Mouse (Mus musculus) left cerebral cortex, adult 18-20 months (tissue): ENCODE measurements around the gene Dbndd2. TPM values are rescaled to one million over a fixed set of nuclear protein-coding genes. Genes with fewer than 3 reads are reported as not detected.
A peak's percentile ranks its signal among the peaks of the same experiment; 100 is the strongest.

Experiments
- DNase-seq, 2 experiments: peaks; one replicate each; pipeline ENCODE4 v3.0.0; 2021 to 2022; ENCODE audit warnings: low spot score in 2 of 2, mixed read lengths in 1 of 2
- long read RNA-seq, 2 experiments: library from polyadenylated mRNA; stranded (forward); transcript quantifications; one replicate each; pipeline ENCODE4 v2.0.0; 2021
- total RNA-seq, 2 experiments: library from RNA; stranded (reverse); gene quantifications; 2 replicates each; pipeline ENCODE4 v1.2.3; 2021

Gene Dbndd2
- 100 to 1,000 TPM; 108 to 126 TPM for total RNA-seq
- long read RNA-seq, experiment 1, transcript Dbndd2-203 (4 exons, 3,597 nt) = minor isoform, 8 of 148 reads
- long read RNA-seq, experiment 1, transcript Dbndd2-202 (4 exons, 1,658 nt) = major isoform, 107 of 148 reads
- long read RNA-seq, experiment 1, transcript Dbndd2-201 (3 exons, 1,338 nt) = minor isoform, 23 of 148 reads
- long read RNA-seq, experiment 1, partial matches to known transcripts = 4 of 148 reads
- long read RNA-seq, experiment 1, other reads (novel, unspliced or antisense) = 4 of 148 reads
- long read RNA-seq, experiment 2, transcript Dbndd2-203 (4 exons, 3,597 nt) = minor isoform, 9 of 90 reads
- long read RNA-seq, experiment 2, transcript Dbndd2-202 (4 exons, 1,658 nt) = major isoform, 65 of 90 reads
- long read RNA-seq, experiment 2, transcript Dbndd2-201 (3 exons, 1,338 nt) = minor isoform, 10 of 90 reads
- long read RNA-seq, experiment 2, partial matches to known transcripts = 2 of 90 reads
- long read RNA-seq, experiment 2, other reads (novel, unspliced or antisense) = 3 of 90 reads

DNA sequence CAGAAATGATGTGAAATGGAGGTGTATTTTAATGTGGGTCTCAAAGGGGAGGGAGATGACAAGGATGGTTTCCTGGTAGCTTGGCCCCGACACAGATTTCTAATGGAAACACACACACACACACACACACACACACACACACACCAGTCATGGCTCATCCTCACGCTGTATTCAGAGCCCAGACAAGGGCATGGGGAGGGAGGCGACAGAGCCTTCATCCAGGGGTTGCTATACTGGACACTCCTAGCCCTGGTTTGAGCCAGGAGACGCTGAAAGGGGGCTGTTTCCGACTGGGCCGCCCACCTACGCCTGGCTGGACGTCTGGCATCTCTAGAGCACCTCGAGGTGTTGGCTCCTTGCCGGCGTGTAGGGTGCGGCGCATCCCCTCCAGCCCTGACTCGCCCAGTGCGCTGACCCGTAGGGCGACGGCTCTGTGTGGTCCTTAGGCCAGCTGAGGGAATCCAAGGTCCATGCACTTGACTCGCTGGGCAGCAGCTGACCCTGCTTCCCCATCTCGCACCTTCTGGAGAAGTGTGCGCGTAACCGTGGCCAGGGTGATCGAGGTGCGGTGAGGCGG, at the start of gene Dbndd2:
Dbndd2 (plus strand) TSS at position 426 of the 577 bp plus-strand sequence.
- peak in 1 of 2 experiments; percentile 25 for DNase-seq

DNA sequence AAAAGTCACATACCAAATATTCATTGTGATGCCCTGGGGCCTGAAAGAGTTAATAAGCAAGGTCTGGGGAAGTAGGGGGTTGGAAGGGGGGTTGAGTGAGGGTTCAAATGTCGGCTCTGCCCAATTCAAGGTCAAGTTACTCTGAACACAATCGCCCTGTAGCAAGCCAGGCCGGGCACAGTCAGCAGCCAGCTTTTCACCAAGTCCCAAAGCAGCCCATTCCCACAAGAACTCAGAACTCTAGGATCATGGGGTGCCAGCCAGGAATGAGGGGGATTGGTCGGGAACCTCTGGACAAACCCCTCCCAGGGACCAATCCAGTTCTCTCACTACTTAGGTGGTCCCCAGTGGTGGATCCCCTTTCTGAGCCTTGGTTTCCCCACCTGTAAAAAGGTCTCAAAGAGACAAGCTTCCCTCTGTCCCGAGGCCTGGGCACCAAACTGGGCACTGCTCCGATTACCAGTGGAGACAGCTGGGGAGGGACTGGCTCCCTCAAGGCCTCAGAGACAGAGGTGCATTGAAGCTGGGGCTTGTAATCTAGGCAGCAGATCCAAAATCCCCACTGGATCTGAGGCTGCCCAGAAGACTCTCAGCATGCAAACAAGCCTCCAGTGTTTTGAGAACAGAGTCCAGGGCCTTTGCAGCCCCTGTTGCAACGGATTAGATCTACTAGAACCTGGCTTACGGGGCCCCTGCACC, 49.5 kb upstream of the Dbndd2 start:
- no peak for DNase-seq

DNA sequence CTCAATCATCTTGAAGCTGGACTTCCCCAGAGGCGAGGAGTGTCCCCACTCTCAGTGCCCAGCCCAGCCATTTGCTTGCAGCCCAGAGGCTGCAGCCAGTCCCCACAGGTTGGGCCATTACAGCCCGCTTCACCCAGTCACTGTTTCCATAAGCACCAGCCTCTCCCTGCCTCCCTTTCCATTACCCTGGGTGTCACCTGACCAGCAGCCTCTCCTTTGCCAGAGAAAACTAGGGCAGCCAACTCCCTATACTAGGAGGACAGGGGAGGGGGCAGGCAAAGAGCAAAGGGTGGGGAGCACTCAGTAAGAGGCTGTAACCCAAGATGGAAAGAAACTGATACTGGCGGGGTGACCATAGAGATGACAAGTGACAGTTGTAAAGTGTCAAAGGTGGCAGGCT, 48.9 kb upstream of the Dbndd2 start:
- no peak for DNase-seq

DNA sequence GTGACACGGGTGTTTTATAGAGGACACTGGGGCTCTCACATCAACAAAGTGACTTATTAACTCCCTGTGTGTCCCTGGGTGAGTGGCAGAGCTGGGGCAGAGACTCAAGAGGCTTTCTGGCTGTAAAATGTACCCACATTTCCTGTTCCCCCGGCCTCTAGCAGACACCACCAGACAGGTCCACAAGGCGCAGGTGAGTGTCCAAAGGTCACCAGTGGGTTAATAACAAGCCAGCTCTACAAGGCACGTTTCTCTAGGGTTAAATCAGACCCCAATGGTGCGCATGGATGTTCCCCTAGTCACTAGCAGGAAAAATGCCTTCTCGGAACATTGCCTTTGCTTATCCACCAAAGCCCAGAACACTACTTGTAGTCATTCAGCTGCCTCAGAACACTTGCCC, 48.2 kb upstream of the Dbndd2 start:
- DNase-seq = no peak

DNA sequence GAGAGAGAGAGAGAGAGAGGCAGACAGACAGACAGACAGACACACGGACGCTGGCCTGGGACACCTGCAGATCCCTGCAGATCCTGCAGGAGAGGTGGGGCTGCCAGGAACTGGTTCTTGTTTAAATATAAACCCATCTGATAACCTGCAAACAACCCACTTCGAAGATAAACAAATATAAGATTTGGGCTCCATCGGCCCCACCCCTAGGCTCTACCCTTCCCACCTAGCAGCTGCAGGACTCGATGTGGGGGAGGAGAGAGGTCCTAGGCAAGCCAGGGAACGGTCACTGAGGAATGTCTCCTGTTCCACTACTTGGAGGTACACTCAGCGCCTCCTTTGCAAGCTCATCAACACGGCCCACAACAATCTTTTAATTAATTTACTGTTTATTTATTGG, 47.6 kb upstream of the Dbndd2 start:
- DNase-seq = no peak

DNA sequence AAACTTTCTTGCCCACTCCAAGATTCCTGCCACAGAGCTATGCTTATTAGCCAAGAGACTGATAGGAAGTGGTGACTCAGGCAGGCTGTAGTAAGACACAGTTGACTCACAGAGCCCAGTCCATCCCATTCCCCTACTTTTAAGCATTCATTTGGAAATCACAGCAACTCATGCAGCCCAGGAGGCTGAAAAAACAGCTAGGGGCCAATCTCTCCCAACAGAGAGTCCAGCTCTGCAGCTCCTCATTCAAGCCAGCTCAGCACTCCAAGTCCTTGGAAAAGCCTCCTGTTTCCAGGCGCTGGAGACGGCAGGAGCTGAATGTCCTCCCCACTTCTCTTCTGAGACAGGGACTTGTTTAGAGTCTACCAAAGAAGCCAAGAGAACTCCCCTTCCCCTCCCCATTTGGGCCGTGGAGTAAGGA, 46.9 kb upstream of the Dbndd2 start:
- DNase-seq = peak; percentile 12 to 41

DNA sequence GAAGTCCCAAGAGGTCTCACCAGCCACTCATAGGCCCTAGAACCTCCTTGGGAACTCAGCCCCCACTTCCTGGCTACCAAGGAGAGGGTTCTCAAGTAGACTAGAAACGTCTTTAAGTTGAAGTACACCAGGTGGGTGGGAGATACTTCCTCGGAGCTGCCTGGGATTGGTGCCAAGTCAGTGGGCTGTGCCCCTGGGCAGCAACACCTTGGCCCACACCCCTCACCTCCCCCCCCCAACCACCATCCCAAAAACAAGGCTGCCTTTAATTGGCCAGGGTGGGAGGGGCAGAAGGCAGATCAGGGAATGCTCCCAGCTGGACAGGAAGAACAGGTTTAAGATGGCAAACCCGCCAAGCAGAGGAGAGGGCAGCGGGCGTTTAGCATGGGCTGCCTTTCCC, 45.6 kb upstream of the Dbndd2 start:
- no peak for DNase-seq

DNA sequence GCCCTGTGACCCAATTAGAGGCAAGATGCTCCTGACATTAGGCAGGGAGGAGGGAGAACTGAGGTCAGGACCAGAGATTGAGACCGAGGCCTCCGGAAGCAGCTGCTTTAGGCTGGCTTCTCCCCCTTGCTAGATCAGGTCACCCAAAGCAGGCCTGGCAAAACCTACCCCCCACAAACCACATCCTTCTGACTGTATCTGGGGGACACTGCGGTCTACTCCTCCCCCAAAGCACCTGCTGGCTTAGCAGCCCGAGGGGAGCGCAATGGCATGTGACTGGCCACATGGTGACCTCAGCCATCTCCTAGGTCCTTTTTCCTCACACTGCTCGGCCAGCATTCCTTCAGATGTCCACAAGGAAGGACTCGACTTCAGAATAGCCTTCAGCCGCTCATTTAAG, 44.8 kb upstream of the Dbndd2 start:
- no peak for DNase-seq

DNA sequence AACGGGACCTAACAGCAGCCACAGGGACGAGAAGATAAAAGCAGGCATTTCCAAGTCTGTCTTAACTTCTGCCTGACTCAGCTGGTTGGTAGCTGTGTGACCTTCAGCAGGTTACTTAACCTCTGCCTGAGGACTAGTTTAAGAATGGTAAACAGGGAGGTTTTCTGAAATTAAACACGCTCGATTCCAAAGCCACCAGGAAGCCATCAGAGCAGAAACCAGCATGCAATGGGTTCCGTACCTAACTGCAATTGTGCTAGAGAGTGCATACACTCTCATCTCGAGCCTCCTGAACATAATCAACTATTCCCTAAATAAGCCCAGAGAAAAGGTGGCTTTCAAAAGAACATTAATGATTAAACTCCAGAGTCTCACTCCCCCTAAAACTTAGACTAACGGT, 44.2 kb upstream of the Dbndd2 start:
- DNase-seq = no peak

DNA sequence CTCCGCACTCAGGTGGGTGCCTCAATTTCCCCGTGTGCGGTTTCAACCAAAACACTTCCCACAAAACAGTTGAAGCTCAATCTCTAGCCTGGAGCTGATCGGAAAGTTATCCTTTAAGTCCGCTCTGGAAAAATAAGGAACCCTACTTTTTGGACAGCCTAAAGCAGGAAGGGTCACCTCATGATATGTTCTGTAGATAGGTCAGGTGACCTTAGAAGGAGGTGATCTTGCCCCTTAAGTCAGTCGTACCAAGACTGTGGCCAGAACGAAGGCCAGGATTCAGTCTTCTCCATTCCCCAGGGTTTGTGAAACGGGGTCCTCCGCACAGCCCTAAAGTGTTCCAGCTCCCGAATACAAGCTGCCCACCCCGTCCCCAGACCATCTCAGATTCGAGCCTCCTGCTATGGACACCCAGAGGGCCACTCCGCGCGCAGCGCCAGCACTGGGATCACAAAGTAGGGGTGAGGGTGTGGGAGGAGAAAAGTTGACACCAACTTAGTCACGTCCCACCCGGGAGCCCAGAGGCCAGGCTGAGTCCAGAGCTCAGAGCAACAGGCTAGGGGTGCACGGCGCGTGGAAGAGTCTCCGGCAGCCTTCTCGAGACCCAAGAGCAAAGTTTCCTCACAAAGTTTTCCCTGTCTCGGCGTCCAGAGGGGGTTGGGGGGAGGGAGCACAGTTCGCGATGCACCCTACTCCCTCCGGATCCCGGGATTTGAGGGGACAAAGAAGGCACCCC, 43.4 kb upstream of the Dbndd2 start:
- DNase-seq = no peak

DNA sequence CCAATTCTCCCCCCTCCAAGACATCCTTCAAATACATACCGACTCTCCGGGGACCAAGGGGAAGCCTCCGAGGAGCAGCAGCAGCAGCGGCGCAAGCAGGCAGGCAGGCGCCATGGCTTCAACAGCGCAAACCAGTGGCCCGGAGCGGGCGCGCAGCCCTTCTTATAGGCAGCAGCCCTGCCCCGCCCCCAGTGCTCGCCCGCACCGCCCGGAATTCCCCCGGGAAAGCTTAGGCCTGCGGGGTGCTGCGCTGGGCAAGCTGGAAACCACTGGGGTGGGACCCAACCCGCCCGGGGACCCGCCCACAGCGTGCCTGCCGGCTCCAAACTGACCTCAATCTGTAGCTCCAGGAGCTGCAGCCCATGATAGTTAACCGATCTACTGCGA, 42.9 kb upstream of the Dbndd2 start:
- peak; percentile 65 for DNase-seq

DNA sequence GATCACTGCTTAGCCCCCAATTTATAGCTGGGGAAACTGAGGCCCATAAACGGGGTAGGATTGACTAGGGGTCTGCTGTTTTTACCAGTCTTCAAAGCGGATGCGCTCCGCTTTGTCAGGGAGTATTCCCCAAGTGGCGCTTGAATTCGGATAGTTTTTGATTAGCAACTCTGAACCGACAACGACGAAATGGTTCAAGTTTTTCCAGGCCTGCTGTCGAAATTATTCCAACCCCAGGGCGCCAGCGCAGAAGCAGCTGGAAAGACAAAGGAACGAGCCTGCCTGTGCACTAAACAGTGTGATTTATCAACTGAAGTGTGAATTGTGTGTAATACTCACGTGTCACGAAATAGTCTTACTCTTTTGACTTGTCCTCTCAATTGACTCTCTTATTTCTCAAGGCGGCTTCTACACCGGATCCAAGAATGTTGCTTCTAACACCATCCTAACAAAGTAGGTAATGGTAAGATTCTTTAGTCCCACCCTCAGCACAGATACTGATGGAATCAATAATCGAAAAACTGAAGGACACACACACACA, 42.4 kb upstream of the Dbndd2 start, which contains the start of gene Sdc4:
Sdc4 (minus strand) TSS at position 428 of the 541 bp plus-strand sequence.
- DNase-seq = no peak

DNA sequence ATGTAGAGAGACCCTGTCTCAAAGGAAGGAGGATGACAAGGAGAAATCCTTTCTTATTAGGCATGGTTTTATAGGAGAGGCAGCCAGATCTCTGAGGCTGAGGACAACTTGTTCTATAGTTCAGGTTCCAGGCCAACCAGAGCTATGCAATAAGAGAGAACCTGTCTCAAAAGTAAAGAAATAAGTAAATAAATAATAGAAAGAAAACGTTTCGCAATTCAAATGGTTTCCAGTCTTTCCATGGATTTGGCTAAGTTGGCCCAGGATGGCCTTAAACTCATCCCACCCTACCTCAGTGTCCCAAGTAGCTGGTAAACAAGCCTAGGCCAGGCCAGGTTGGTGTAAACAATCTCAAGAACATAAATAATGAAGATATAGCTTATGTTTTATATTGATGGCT, 41.2 kb upstream of the Dbndd2 start:
- no peak for DNase-seq

DNA sequence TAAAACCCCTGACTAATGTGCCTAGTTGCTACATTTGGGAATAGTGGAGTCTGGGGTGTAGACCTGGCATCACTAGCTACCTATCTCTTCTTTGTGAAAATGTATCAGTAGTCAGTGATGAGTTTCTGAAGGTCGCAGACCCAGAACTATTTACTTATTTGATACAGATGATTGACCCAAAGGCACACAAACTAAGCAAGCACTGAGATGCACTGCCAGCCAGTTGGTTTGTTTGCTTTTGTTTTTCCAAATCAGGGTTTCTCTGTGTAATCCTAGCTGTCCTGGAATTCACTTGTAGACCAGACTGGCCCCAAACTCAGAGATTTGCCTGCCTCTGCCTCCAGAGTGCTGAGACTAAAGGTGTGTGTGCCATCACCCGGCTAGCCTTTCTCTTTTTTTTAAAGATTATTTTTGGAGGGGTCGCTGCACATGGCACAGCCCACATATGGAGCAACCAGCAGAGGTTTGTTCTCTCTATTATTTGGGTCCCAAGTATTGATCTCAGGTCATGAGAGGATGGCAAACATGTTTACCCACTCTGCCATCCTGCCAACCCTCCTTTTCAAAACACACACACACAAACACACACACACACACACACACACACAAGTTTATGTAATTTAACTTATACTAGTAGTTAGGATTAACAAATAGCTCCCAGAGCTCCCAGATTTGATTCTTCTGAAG, 40.4 kb upstream of the Dbndd2 start:
- DNase-seq = no peak

DNA sequence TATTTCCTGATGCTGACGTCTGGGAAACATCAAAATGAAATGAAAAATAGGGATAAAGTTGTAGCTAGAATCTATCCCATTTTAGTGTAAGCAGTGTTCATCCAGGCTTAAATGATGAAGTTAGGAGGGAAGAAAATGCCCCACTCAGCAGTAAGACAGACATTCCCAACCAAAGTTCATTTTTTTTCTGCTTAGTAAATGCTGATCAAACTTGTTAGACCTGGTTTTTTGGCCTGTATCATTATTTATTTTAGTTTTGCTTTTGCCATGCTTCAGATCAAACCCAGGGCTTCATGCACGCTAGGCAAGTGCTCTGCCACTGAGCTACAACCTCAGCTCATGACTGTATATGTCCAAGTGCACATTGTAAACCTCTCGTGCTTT, 39.8 kb upstream of the Dbndd2 start:
- DNase-seq = no peak

DNA sequence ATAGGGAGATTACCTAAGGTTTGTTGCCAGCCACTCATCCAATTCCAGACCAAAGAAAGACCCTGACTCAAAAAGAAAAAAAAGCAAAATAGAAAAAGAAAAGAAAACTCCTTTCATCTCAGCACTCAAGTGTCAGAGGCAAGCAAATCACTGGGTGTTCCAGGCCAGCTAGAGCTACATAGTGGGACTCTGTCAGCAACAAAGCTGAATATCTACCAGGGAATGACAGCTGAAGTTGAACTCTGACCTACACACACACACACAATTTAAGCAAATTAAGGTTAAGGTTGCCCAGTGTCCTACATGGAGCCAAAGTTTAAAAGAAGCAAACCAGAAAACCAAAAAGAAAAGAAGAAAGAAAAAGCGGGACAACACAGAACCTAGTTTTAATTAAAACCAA, 37.8 kb upstream of the Dbndd2 start:
- no peak for DNase-seq

DNA sequence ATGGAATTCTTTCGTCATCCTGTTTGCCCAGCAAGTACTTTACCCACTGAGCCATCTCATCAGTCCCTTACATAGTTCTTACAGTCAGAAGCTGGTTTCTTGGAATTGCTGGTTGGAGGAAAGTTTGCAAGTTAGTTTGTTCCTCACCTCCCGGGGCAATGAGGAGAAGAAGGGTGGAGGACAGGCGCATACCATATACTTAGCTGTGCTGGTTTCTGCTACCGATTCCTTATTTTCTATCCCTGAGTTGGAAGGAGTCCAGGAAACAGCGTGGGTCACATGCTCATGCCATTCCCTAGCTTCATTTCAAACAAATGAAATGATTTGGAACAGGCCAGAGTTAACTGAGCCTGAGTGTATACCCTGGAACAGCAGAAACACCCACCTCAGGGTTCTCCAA, 37.0 kb upstream of the Dbndd2 start:
- no peak for DNase-seq

DNA sequence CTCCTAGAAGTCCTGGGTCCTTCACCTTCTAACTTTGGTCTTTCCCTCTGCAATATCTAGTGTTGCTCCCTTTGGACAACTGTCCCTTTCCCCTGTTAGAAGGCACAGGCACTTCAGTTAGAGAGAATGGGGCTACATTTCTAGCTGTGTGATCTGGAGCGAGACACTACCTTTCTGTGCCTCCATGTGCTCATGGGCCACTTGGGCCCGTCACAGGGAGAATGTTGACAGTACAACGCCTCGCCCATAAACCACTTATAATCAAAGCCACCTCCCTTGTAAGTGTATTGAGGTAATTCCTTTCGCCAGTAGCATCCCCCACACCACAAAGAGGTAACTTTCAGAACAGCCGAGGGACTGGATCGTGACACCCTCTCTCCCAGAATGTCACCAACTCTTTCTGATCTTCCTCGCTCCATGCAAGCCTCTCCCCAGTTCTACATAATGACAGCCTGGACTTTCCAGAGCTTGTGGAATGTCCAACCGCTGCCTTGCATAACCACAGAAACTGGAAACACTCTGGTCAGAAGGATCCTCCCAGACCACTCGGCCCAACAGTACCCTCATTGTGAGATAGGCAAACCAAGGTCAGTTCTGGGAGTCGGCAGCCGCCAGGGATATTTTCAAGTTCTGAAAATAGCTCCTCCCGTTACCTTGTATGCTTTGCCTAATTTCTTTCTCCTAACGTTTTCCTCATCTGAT, 36.4 kb upstream of the Dbndd2 start:
- DNase-seq = no peak

DNA sequence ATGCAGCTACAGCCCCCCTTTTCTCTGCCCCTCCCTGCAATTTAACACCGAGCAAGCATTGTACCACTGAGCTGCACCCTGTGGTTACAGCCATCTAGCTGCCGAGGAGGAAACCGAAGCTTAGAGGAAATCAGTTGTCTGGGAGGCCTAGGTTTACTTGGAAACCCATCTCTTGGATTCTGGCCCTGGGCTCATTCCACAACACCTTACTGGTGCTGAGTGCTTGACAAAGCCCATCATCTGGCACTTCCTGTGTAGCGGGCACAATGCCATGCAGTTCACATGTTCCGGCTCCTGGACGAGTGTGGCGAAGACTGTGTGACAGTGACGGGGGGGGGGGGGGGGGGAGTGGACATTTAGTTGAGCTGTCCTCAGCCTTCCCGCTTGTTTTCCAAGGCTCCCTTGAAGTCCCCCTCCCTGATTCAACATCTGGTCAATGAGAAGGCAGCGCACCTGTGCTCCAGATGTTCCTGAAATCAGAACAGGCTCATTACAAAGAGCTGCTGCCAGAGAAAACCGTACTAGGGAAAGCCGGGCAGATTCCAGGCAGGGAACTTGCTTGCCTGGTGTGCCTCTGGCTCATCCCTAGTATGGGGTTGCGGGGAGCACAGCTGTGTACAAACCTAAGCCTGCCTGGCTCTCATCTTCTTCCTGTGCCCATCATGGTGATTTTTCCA, 33.8 kb upstream of the Dbndd2 start:
- DNase-seq = no peak
